Mouse (Mus musculus): ENCODE results near the gene Cx3cr1.

The Cx3cr1 gene

DNA sequence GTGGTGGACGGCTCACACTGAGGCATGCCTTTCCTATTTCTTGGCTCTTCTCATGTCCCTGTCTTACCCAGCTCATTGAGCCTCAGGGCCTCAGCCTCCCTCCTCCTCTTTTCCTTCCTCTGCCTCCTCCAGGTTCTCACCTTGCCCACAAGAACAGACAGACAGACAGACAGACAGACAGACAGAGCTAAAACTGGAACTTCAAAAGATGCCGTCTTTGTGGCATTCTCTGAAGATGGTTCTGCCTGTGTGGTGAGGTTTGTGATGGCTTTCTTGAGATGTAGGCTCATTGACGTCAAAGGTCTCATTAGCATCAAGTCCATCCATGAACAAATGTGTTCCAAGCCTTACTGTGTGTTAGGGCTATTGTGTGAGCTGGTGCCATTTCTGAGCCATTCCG, 13.0 kb upstream of the Cx3cr1 start:
- no peak for DNase-seq (ENCODE audit: low read depth)

DNA sequence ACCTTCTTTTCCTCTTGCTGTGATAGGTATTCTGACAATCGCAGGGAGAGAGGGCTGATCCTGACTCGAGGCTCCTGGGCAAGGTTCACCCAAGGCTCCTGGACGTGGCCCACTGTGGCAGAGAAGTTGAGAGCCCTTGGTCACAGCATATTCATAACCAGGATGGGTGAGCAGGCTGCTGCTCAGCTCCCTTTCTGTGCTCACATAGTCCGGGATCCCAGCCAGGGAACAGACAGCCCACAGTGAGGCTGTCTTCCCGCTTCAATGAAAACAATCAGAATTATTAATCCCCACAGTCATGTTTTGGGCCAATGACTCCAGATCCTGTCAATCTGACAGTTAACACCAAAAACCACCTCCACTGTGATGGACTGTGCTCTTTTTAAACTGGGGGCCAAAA, 12.3 kb upstream of the Cx3cr1 start:
- no peak for DNase-seq (ENCODE audit: low read depth)

DNA sequence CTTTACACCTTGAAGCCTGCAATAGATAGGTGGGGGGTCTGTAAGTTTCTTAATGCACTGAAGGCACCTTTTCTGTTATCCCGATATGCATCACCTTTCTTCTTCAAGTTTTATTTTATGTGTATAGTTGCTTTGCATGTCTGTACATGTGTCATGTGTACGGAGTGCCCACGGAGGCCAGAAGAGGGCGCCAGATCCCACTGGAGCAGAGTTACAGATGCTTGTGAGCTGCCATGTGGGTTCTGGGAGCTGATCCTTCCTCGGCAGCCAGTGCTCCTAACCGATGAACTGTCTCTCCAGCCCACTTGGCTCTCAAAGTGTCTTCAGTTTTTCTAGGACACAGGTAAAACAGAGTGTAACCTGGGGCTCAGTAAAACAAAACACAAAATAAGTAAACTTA, 11.6 kb upstream of the Cx3cr1 start:
- peak; percentile 16 for DNase-seq (ENCODE audit: low read depth)

DNA sequence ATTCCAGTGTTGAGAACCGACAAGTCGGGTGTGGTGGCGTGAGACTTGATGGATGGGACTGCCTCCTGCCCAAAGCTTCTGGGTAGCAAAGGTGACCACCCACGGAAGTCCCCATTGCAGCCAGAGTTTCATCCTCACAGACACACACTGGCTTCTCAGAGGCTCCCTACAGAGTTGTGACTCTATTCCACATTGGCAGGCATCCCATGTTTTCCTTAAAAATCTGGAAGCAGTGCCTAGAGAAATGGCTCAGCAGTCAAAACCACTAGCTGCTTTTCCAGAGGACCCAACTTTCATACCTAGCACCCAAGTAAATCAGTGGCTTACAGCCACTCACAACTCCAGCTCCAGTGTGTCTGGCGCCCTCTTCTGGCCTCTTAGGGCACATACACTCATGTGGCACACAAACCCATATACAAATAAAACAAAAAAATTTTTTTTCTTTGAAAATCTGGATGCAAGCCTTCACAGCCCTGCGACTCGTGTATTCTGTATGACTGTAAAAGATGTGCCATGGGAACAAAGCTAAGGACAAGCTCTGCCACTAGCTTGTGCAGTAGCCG, 10.9 kb upstream of the Cx3cr1 start:
- DNase-seq (ENCODE audit: low read depth), result no peak

DNA sequence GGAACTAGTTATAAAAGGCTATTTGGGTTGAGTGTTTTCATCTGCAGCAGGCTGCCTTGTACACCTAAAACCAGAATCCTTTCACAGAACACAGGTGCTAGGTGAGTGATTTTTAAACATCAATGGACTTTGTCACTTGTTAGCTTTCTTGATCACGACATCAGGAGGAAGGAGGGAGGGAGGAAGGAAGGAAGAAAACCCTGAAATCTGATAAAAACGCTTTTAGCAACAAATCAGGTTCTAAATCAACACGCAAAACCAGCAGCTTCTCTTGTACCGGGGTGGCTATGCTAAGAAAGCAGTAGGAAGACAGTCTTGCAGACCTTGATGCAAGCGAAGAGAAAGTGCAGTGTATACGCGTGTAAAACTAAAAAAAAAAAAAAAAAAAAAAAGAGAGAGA, 10.2 kb upstream of the Cx3cr1 start:
- no peak for DNase-seq (ENCODE audit: low read depth)

DNA sequence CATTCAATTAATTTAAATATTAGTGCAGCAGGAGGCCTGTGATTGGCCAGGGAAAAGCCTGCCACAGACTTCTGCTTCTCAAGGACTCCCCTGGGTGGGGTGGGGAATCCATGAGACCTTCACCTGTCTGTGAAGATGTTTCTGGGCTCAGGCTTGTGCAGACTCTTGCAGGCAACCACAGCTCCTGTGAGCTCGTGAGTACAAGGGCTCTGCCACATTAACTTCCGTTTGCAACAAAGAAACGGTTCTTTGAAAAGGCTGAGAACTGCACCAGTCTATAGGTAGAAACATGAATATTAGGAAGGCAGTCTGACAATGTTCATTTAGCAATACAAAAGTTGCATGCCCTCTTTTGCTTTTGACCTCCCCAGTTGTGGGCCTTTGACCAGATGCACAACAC, 8.6 kb upstream of the Cx3cr1 start:
- no peak for DNase-seq (ENCODE audit: low read depth)

DNA sequence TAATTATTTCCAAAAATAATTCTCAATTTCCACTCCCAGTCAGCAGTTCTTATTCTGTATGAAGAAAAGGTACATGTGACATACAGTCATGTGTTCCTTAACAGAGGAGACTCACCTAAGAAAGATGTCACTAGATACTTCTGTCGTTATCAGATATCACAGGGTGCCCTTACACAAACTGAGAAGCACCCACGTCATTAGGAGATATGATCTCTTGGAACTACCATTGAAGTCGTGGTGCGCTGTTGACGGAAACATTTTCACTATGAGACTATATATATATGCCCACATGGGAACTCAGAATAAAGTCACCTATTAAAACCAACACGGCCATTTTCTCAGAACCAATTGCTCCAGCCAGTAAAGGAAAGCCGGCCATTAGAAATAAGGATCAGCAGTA, 4.8 kb upstream of the Cx3cr1 start:
- DNase-seq (ENCODE audit: low read depth), result no peak

DNA sequence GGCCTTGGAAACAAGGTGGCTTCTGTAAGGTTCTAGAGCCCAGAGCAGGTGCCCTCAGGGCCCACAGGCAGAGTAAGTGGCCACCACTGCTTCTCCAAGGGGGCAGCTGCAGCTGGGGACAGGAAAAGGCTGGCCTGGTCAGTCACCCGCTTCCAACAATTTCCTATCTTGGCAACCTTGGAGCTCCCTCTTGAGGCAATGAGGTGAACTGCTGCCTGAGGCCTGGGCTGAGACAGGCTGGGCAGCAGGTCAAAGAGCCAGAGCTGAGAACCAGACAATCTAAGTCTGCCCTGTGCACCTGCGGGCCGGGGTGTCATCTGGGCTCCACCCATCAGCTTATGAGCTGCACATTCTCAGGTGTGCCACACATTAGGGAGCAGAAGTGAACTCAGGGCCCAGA, 3.5 kb upstream of the Cx3cr1 start:
- peak; percentile 46 for DNase-seq (ENCODE audit: low read depth)

DNA sequence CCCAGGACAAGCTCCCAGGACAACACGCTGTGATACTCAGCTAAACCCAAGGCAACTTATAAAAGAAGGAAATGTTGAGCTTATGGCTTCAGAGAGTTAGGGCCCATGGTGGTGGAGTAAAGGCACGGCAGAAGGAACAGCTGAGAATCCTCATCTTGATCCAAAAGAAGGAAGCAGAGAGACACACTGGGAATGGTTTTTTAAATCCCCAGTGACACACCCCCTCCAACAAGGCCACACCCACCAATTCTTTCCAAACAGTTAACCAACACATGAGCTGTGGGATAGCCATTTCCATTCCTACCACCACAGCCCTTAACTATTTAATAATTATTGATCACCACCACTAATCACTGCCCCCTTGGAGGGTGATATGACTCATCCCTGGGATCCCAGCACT, 1.6 kb upstream of the Cx3cr1 start:
- DNase-seq (ENCODE audit: low read depth), result no peak

DNA sequence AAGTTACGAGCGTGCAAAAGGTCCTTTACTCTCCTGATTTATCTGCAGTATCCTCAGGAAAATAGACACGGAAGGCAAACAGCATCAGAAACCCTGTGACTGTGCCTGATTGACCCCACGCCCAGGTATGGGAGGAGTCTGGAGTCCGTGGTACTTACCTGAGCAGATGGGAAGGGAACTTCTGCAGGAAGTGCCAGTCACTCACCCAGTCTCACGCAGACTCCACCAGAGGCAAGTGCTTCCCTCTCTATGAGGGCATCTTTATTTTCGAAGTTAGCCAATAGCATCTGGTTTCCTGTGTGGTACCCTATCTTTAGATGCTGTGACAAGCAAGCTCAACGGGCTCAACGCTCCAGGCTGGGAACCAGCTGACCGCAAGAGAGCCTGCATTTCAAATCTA, 1.6 kb downstream of the Cx3cr1 start:
- DNase-seq (ENCODE audit: low read depth), result no peak

DNA sequence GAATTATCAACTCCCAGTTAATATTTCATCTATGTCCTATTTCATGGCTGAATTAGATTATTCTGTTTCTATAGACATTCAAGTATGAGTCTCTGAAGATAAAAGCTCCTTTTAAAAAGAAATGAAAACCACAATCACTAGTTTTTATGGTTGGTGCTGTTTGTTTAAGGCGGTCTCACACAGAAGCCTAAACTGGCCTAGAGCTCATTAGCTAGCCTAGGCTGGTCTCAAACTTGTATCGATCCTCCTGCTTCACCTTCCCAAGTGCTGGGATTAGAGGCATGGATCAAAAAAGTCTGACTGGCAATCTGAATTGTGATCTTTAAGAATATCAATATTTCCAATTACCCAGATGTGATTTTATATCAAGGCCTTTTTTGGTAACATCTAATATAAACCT, 2.1 kb downstream of the Cx3cr1 start:
- no peak for DNase-seq (ENCODE audit: low read depth)

DNA sequence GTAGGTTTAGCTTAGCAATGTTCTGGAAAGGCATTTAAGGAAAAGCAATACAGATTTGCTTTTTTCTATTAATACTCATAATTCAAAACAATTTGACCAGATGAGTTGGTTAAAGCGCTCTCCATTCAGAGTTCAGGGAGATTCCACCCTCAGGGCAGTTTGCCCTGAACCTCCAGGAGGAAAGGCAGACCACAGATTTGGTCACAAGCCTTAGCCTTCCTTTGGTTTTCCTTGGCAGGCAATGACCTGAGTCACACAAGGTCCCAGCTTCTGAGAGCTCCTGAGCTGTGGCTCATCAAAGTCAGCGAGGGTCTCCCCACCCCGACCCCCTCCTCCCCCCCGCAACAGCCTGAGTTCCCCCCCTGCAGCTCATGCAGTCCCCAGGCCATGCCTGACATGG, 5.4 kb downstream of the Cx3cr1 start:
- DNase-seq (ENCODE audit: low read depth), result no peak

DNA sequence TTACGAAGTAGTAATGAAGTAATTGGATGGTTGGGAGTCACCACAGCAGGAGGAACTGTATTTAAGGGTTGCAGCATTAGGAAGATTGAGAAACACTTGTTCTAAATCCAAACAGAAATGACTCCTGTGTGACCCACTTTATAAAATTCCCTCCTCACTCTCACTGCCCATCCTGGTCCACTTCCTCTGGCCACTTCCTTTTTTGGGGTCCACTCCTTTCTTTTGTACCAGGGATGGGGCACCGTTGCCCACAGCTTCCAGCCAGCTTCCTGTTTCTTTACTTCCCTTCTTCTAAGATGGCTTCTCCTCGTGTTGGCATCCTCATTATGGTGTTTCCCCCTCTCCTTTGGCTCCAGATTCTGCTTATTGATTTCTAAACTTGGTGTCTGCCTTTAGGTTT, 10.9 kb downstream of the Cx3cr1 start:
- DNase-seq (ENCODE audit: low read depth), result no peak

DNA sequence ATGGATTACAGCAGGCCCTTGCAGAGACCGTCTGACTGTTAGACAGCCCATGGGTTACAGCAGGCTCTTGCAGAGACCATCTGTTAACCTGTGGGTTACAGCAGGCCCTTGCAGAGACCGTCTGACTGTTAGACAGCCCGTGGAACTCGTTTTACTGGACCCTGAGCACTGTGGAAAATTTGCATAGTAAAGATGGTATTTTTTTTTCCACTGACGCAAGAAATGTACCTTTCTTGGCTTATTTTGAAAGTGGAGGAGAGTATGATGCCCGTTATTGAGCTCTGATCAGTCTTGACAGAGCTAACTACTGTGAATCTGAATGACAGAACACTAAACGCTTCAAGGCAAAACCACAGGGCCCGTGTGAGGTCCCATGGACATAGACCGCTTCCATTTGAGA, 13.5 kb downstream of the Cx3cr1 start:
- no peak for DNase-seq (ENCODE audit: low read depth)

DNA sequence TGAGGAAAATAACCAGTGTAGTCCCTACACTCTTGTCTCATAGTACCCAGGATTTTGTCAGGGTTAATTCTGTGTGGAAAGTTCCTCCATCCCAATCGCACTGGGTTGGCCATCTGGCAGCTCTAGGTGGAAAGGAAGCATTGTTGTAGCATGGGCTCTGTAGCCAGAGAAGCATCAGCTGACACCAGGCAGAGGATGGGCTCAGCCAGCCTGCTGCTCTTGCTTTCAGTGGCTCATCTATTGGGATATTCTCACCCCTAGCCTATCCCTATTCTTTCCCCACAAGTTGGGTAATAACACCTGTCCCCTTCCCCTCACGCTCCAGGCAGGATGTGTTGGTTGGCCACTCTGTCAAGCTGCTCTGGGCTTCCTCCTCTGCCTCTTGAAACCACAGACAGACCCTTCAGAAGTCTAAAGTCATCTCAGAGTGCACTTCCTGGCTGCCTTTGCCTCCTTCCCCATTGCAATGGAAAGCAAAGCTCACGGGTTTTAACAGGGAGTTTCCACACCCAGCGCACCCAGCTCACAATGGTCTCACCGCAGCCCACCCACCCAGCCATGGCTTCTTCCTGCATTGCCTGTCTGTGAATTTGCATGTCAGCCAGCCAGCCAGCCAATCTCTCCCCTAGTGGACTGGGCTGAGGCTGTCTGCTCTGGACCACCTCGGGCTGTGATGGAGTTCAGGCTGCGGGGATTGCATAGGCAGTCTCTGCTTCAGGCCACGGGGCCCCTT, 15.0 kb downstream of the Cx3cr1 start:
- DNase-seq (ENCODE audit: low read depth), result no peak

DNA sequence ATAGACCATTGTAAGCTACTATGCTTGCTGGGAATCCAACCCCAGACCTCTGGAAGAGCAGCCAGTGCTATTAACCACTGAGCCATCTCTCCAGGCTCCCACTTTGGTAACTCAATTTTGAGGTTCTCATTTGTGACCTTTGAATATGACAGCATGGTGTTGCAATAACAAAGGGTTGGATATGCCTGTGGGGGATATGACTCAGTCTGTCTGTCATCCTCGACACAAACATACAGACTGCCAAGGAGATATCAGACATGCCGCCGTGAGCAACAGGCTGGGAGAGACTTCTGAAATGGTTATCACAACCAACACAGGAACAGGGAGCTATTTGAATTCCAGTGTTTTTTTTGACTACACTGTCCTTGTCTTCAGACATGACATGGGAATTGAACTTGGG, 20.3 kb downstream of the Cx3cr1 start:
- DNase-seq (ENCODE audit: low read depth), result no peak

DNA sequence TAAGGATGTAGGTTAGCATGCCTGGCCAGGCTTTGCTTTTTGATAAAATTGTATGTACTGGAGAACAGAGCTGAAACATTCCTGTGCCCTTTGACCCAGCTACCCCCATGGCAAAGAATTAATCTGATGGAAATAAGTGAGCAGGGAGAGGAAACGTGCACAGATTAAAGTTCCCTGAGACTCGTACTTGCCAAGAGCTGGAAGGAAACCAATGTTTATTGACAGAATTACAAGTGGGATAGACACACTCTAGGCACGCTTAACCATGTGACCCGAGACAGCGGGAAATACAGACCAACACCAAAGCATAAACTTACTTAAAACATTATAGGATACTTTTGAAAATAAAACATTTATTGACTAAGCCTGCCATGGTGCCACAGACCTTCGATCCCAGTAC, 21.2 kb downstream of the Cx3cr1 start:
- DNase-seq (ENCODE audit: low read depth), result no peak

DNA sequence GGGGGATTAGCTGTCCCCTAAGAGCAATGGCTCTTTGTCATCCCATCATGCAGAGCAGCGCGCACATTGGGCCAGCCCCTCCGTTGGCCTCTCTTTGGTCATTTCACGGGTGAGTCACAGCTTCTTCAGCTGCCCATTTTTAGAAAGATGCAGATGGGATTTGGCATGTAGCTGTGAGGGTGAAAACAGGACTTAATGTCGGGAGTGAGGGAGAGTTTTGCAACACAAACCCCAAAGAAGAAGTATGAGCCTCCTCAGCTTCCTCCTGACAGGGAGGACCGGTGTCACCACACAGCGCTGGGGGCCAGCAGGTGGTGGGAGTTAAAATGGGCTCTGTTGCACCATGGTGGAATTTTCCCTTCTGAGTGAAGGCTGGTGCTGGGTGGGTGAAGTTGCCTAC, 26.6 kb downstream of the Cx3cr1 start:
- DNase-seq (ENCODE audit: low read depth), result no peak

DNA sequence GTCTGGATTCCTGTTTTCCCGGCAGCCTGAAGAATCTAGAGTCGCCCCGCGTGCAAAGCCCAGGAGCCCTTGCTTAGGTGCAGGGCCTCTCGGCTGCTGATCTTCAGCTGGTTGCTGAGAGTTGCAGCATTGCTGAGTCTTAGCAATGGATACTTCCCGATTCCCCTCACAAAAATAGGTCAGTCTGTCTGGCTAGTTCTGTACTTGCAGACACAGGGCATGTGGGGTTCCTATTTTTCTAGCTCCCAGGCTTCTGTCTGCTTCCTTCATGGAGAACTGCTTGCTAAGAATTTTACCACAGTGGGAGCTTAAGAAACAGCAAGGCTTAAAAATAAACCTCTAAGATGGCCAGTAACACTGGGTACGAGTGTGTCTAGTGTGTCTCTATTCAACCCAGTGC, 32.3 kb downstream of the Cx3cr1 start:
- DNase-seq (ENCODE audit: low read depth), result no peak

DNA sequence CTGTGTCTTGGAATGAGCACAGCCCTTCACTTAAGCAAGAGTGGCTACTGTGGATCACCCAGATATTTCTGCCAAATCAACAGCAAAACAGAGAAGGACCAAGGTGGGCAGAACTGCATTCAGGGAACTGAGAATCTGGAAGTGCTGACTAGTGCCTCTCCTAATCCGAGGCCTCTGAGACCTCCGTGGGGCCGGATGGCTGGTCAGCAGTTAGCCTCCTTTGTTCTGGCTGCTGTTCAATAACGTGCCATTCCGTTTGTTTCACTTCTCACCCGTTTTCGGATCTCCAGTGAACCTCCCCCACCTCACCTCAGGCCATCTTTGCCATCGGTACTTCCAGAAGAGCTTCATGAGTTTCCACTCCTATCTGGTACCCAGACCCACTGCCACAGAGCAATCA, 35.3 kb downstream of the Cx3cr1 start:
- no peak for DNase-seq (ENCODE audit: low read depth)

DNA sequence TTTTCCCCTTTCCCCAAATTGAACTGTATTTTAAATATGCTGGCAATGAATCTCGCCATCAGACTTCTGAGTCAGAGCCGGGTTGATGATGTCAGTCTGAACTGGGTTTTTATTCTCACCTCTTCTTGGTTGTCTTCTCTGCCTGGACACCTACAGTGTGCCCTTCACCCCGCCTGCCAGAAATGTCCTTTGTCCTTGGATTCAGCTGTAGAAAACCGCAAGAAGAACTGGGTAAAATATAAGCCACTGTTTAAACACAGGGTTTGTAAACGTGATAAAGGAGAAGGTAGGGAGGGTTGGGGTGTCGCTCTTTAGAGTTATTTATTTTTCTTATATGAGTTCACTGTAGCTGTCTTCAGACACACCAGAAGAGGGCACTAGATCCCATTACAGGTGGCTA, 37.0 kb downstream of the Cx3cr1 start:
- DNase-seq (ENCODE audit: low read depth), result no peak

DNA sequence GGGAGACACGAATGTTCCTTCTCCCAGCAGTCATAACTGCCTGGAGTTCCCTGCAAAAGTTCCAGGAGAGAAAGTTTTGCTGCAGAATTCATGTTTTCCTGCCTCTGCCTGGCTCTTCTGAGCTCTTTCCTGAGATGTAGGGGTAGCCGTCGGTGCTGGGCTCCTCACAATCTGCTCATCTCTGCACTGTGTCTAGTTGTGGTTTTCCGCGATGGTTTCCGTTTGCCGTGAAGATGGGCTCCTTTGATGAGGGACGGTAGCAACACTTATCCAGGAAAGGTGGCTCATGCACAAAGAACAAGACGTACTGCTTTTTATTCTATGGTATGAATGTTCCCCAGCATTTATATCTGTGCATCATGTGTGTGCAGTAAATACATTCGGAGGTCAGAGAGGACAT, 39.3 kb downstream of the Cx3cr1 start:
- DNase-seq (ENCODE audit: low read depth), result no peak

DNA sequence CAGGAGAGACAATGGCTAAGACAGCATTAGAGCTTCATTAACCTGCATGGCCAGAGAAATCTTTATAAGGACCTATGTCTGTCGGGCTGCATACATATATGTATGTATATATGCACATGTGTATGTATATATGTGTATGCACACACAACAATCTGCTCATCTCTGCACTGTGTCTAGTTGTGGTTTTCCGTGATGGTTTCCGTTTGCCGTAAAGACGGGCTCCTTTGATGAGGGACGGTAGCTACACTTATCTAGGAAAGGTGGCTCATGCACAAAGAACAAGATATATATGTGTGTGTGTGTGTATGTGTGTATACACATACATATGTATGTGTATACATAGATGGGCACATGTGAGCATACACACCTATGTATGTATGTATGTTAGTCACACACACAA, 39.8 kb downstream of the Cx3cr1 start:
- DNase-seq (ENCODE audit: low read depth), result no peak

DNA sequence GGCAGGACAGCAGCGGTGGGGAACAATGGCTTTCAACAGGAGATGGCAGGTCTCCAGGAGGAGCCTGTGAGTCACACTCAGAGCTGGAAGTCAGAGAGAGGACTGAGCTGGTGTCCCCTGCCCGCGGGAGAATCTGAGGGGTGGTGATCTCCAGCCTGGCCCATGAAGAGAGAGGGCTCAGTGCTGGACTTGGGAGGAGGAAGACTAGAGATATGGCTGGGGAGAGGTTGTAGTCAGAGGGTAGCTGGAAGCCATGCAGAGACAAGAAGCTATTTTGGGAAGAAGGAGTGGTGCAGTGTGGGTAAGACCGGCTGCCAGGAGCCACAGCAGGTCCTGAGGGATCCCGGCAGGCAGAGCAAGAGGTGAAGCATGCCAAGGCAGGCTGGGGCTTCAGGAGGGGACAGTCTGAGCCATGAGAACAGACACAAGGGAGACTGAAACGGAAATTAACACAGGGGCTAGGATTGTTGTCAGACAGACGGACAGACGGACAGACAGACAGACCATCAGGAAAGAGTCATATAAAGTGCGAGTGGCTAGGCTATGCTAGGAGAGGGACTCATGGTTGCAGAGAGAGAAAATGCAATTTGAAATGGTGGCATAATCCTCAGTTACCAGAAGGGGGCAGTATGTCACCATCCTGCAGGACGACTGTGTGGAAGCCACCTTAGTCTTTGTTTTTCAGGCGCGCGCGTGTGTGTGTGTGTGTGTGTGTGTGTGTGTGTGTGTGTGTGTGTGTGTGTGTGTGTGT, 42.1 kb downstream of the Cx3cr1 start:
- peak; percentile 35 for DNase-seq (ENCODE audit: low read depth)

Data from c-Kit-positive CD71-positive TER-119-negative erythroid progenitor cells, embryonic 14.5 days (primary cell).